10 mouse cellular contexts compared by ENCODE assay signal in genomic region chr5:92728252-92728828, GRCm38 (mm10). TPM values are rescaled to one million over a fixed set of nuclear protein-coding genes. Genes with fewer than 3 reads are reported as not detected.
DNase-seq lines count a peak whose midpoint lies in the region; ATAC-seq and TF ChIP-seq lines count a peak whose summit lies in the region.
"Had no signal": no experiment of that assay in that cellular context is flagged by ENCODE, and none has a peak within 500 bp of the region (broad histone marks: within the 10 kb centered on the region; RNA-seq: fewer than 3 reads in every experiment).

No protein-coding gene starts in this region.

- no peak overlapping the region for H3K4me3 ChIP-seq in kidney, adult 2 months (ENCODE audit: insufficient read depth, low read depth, low read length)
- no peak overlapping the region for H3K4me3 ChIP-seq in neural tube, embryonic 14.5 days (ENCODE audit: low read depth, low read length)
- H3K4me3 ChIP-seq: heart, embryonic 15.5 days had no signal

- no peaks in the 10 kb centered on the region for H3K36me3 ChIP-seq in kidney, adult 2 months (ENCODE audit: control insufficient read depth, insufficient read depth, low read length)
- H3K36me3 ChIP-seq in neural tube, embryonic 14.5 days (ENCODE audit: control insufficient read depth, insufficient read depth, low read length): no peaks in the 10 kb centered on the region
- H3K36me3 ChIP-seq: G1E; heart, embryonic 15.5 days had no signal

- H3K27ac ChIP-seq in kidney, adult 2 months (ENCODE audit: insufficient read depth, low read depth, low read length): no peak overlapping the region
- no peak overlapping the region for H3K27ac ChIP-seq in neural tube, embryonic 14.5 days (ENCODE audit: low read depth, low read length)
- H3K27ac ChIP-seq: heart, embryonic 15.5 days had no signal

- WGBS in kidney, adult 2 months: 23% methylated on average over 5 of the region's 5 CpGs
- 49% methylated on average over 5 of the region's 5 CpGs for WGBS in neural tube, embryonic 14.5 days

- TF ChIP-seq POLR2A in kidney, adult 2 months (IDR thresholded peaks at IDR 0.05; ENCODE audit: low read depth, low read length): no peak

- no peaks in the 10 kb centered on the region for H3K27me3 ChIP-seq in kidney, adult 2 months (replicated peaks; ENCODE audit: control insufficient read depth, insufficient read depth, low read length)
- H3K27me3 ChIP-seq in neural tube, embryonic 14.5 days (ENCODE audit: control insufficient read depth, insufficient read depth, low read length): no peaks in the 10 kb centered on the region
- H3K27me3 ChIP-seq: heart, embryonic 15.5 days had no signal

- no peaks in the 10 kb centered on the region for H3K9me3 ChIP-seq in neural tube, embryonic 14.5 days (ENCODE audit: control insufficient read depth, low read length)
- H3K9me3 ChIP-seq: G1E; heart, embryonic 15.5 days had no signal

- no peak overlapping the region for H3K4me2 ChIP-seq in neural tube, embryonic 14.5 days (ENCODE audit: low read depth, low read length)
- H3K4me2 ChIP-seq: heart, embryonic 15.5 days had no signal

- DNase-seq in heart, adult 11 months: peak; percentile 92
- no peak for DNase-seq in heart, postnatal 25 days (ENCODE audit: low spot score)
- DNase-seq in brain, embryonic 18.5 days (ENCODE audit: low read depth, low spot score): peak; percentile 54
- DNase-seq in kidney, adult 2 months: peak; percentile 67
- DNase-seq in left cerebral cortex, postnatal 25 days (ENCODE audit: low spot score in 2 of 2): peak; percentile 60 to 79
- no peak for DNase-seq in thymus, postnatal 36 days

- peak; percentile 53 for TF ChIP-seq CTCF in kidney, adult 2 months (conservative IDR thresholded peaks at IDR 0.05; ENCODE audit: insufficient read depth, insufficient read length, low read depth, low read length)

- ATAC-seq in frontal cortex, adult (ENCODE audit: low TSS enrichment): peak; percentile 96
- ATAC-seq in neural tube, embryonic 14.5 days (ENCODE audit: low read depth): peak; percentile 77

- intact Hi-C loops in heart, postnatal 25 days (cut with DNase I): loop anchor here (1.0 to 5.0 kb wide), 4 partner anchors 144 to 594 kb away; no protein-coding TSS in a partner anchor
- intact Hi-C loops in left cerebral cortex, postnatal 25 days (cut with DNase I): loop anchor here (1.0 to 5.0 kb wide), 4 partner anchors 144 to 434 kb away; partner anchors contain the start of gene Sept11

- H3K4me1 ChIP-seq in kidney, adult 2 months (ENCODE audit: control insufficient read depth, insufficient read depth, low read length): no peaks in the 10 kb centered on the region; the same call in 1 of the 2 replicates
- H3K4me1 ChIP-seq in neural tube, embryonic 14.5 days (ENCODE audit: control insufficient read depth, insufficient read depth, low read length): 0 out of 2 replicates have a peak, but pooled peaks cover 2% of the 10 kb centered on the region

- H3K9ac ChIP-seq in neural tube, embryonic 14.5 days (replicated peaks; ENCODE audit: low read depth, low read length): no peak overlapping the region
- H3K9ac ChIP-seq: heart, embryonic 15.5 days had no signal

RNA-seq across cellular contexts. Expression of gene Shroom3, which starts 45.1 kb away (rescaled TPM):
- 10 to 100 TPM; 32.7 to 33.9 TPM for total RNA-seq in heart, postnatal 25 days (2021)
- polyA plus RNA-seq in kidney, adult 2 months (2012; rRNA removed): 18.6 and 22.8 TPM in 2 replicates
- 1 to 10 TPM; 4.4 to 4.9 TPM for total RNA-seq in left cerebral cortex, postnatal 25 days (2021)
- polyA plus RNA-seq in neural tube, embryonic 14.5 days (2014; fragmentation: Nextera tagmentation; extraction: Ambion mirVana): 2.9 and 3.3 TPM in 2 replicates
- polyA plus RNA-seq: G1E had no signal

RNA-seq across cellular contexts. Expression of gene Ccdc158, which starts 53.3 kb away (rescaled TPM):
- not detected for total RNA-seq in heart, postnatal 25 days (2021)
- 0.28 and 0.31 TPM in 2 replicates for polyA plus RNA-seq in kidney, adult 2 months (2012; rRNA removed)
- under 1 TPM; 0.18 to 0.76 TPM for total RNA-seq in left cerebral cortex, postnatal 25 days (2021)
- 0.70 and 0.80 TPM in 2 replicates for polyA plus RNA-seq in neural tube, embryonic 14.5 days (2014; fragmentation: Nextera tagmentation; extraction: Ambion mirVana)
- polyA plus RNA-seq: G1E had no signal

Comparison
In these comparisons a context has a peak if more than half of its experiments do, and no peak if none do; other contexts are left out.
1. DNase-seq: peak in heart, adult 11 months (single experiment), brain, embryonic 18.5 days (single experiment), kidney, adult 2 months (single experiment) and left cerebral cortex, postnatal 25 days (2 of 2); none in heart, postnatal 25 days (single experiment) and thymus, postnatal 36 days (0 of 2).
2. RNA of gene Shroom3, which starts 45.1 kb away (total RNA-seq): 32.7 to 33.9 TPM in heart, postnatal 25 days; 4.4 to 4.9 TPM in left cerebral cortex, postnatal 25 days; every median in the first group is over 4 times any median in the second.